Mouse (Mus musculus) natural killer cell, adult 2 months (primary cell): Measurements from ENCODE around the gene Pla2r1.
A peak's percentile ranks its signal among the peaks of the same experiment; 100 is the strongest.

Experiments
- DNase-seq, 2 experiments: peaks; one replicate each; pipeline ENCODE4 v3.0.0; 2022; ENCODE audit warnings: low spot score in 2 of 2

The Pla2r1 gene

DNA sequence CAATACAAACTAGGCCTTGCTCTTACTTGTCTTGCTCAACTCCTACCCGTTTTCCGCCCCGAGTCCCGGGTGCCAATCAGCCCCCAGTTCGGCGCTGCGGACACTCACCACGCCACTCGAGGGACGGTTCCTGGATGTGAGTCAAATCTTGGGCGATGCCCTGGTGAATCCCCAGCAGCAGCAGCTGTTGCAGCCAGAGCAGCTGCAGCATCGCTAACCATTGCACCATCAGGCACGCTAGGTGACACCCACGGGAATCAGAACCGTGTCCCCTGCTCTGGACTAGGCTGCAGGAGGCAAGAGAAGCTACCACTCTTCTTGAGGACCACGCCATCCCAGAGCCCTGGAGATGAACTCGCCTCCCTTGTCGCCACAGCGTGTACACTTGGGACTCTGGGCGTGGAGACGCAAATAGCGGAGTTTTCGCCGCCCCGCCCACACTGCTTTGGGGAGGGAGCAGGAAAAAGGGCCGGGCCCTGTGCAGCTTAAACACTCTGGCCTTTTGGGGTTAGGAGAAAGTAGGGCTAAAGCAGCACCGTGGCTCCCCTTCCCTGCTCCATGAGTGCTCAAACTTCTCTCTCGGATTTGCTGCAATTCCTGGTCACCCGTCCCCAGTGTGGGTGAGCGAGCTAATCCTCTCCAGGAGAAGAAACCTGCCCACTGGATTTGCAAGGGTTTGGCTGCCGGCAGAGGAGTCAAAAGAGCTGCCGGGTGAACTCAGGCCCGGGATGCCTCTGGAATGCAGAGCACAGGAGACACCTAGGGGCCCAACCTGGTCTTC is at the start of gene Pla2r1:
TSS of gene Pla2r1 (minus strand) at position 407 of the 781 bp plus-strand sequence.
- DNase-seq = no peak

DNA sequence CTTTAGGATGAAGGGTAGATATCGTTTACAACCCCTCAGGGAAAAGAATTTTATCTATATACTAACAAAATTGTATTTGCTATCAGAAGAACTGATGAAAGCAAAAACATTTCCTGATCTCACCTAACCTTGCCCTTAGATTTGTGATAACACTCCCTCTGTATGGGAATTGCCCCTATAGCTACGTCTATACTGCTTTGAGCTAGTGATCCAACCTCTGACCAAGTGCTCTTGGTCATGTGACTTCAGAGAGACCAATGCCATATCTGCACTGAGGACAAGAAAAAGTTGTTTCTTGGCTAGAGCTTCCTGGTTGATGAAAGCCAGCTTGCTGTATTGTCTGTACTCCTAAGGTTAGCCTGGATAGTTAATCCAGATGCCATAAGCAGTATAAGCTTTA is 48.2 kb upstream of the Pla2r1 start:
- DNase-seq = no peak

DNA sequence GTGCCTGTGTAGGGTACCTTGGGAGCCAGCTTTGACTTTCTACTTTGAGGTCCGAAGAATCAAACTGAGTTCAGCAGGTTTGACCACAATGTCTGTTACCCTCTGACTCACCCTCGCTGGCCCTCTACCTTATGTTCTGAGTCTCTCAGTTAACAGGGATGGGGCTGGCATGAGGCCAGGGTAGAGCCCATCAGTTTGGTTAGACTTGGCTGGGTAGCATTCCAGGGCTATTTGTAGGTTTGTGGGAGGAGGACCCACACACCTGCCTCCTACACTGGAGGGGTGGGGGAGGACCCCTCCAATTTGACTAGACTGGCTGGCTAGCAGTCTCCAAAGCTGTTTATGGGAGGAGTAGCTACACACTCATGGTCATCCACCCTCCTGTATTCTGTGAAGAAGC is 47.8 kb upstream of the Pla2r1 start:
- DNase-seq = no peak

DNA sequence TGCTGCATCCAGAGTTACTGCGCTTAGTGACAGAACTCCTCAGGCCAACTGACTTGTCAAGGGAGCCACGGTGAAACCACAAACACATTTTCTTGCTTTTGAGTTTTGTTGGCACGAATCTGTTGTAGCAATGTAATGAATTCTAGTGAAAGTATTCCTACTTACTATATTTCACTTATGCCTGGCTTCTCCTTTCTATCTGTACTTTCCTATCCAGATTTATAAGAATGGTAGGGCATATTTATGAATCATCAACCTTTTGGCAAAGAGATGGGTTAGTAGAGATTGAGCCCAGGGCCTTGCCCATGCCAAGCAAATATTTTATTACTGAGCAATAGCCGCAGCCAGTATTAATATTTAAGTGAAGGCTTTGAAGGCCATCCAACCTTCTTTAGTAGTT is 30.3 kb upstream of the Pla2r1 start:
- DNase-seq = no peak

DNA sequence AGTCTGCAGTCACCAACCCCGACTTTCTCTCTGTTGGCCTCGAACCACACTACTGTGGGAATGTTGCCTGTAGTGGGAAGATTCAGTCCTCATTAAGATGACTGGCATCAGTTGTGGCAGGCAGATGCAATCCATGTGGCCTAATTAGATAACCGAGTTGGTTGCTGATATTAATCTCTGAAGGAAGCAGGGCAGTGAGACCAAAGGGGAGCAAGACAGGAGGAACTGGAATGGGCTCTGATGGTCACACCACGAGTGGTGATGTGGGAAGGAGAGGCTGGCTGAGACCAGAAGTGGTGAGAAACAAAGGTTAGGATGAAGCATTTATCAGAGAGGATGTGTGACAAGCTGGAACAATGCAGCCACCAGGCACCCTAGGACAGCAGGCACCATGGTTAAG is 1.5 kb upstream of the Pla2r1 start:
- no peak for DNase-seq

DNA sequence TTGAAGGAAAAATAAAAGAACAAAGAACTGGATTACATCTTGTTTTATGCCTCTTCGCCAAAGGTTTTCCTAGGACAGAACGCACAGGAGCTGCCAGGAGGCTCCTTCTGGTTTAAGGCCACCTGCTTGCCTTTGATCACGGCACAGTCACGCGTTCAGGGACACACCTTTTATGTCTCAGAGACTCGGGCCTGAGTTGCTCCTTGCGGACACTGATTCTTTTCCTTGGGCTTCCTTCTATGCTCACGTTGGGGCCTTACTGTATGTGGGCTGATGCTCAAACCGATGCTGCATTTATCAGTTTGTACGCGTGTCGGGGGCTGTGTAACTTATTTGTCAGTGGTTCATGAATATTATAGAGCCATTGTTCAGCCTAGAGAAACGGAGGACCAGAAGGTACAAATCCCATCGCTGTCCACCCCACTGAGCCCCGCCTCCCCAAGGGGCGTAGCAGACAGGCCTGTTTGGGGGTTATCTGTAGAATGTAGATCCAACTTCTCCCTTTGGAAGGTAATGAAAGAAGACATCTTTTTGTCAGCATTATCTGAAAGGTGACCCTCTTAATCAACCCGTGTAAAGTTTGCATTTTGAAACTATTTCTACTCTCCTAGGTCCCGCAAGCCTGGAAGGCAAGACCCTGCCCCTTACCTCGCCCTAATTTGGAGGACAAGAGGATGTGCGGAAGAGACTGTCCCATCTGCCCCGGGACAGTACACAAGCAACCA is 769 bp downstream of the Pla2r1 start:
- DNase-seq = no peak

DNA sequence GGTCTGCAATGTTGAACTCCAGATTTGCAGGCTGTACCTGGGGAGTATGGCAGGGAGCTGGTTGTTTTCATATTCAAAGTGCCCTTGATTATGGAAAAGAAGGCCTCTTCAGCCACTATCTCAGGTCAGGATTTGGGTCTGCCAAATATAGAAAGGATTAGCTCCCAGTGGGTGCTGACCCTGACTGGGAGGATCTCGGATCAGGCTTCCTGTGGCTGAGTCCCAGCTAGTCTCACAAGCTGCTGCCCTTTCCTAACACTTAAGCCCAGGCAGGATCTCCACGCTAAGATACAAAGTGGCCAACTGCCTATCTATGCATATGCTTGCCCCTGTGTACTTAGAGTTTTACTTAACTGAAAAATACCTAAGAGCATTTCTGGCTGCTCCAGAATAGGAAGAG is 1.4 kb downstream of the Pla2r1 start:
- no peak for DNase-seq

DNA sequence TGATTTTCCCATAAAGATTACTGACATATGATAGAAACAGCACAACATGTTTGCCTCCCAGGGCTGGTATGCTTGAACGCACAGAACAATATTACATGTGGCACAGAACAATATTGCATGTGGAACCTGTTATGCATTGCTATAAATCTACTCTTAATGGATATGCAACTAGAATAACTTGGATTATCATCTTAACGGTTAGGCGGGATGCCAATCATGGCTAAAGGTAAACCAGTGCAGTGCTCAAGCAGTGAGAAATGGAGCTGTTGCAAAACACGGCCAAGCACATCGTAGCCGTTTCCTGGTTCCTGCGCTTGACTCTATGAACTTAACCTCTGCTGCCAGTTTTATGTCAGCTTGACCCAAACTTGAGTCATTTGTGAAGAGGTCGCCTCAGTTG is 2.6 kb downstream of the Pla2r1 start:
- DNase-seq = no peak

DNA sequence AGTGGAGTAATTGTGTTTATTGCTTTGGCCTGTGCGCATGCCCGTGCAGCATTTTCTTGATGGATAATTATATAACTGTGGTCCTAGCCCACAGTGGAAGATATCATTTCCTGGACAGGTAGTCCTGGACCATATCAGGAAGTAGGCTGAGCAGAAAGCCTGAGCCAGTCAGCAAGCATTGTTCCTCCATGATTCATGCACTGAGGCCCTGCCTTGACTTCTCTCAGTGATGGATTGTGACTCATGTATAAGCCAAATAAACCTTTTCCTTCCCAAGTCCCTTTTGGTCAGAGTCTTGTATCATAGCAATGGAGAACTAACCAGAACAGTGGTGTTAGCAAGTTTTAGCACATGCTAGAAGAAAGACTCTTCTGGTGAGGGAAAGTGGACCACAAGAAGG is 3.3 kb downstream of the Pla2r1 start:
- no peak for DNase-seq

DNA sequence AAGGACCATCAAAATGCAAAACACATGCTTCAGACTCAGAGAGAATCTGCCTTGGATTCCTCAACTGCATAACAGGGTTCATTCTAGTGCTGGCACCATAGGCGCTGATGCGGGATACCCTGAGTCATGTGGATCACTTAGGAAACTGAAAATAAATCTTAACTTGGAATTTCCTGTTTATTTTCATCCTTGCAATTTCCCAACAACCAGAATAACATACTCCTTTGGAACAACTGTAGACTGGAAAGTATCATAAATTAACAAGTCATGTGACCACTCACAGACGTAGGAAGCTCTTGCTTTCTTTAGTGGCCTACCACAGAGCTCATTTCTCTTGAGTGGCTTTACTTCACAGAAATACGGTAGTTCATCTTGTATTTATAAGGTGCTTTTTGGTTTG is 7.0 kb downstream of the Pla2r1 start:
- no peak for DNase-seq

DNA sequence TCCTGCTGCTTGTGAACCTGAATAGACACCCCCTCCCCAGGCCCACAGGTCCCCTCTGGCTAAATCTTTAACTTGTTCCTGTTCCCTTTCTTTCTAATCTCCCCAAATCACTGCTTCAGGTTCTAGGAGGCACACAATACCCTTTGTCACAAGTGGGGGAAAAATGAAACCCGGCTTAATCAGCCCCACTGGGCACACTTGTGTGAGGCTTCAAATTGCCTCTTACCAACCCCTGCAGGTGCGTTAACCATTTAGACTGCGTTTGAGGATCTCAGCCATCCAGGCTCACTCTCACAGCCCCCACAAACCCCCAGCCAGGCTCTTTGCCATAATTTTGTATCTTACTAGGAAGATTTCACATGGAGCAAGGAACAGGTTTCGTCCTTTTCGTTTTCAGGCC is 9.1 kb downstream of the Pla2r1 start:
- no peak for DNase-seq

DNA sequence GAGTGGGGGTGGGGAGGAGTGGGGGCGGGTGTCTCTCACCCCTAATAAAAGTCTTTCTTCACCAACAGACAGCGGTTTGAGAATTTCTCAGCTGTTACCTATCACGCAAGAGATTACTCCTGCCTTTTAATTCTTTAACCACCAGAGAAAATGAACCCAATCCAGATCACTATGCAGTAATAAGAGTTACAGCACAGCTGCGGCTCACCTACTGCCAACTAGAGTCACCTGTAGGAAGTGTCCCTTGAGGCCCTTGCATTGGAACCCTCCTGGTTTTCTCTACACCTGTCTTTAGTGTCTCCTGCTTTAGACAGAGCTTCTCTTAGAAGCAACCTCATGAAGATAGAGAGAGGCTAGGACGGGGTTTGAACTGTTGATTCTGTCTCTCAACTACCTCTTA is 11.4 kb downstream of the Pla2r1 start:
- DNase-seq = no peak

DNA sequence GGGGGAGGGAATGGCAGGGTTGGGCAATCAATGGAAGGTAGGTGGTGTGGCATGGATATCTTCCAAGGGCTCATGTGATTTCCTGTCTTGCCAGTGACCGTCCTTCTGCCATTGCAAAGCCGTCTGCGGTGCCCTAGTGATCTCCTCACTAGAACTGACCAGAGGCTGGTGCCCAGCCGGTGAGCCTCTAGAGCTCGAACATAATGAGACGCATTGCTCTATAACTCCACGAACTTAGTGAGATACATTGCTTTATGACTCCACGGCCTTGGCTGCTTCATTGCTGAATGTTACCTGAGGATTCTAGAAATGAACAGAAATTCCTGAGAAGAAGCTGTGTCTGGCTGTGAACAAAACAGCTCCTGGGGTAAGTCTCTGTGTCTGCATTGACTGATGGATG is 12.8 kb downstream of the Pla2r1 start:
- DNase-seq = no peak

DNA sequence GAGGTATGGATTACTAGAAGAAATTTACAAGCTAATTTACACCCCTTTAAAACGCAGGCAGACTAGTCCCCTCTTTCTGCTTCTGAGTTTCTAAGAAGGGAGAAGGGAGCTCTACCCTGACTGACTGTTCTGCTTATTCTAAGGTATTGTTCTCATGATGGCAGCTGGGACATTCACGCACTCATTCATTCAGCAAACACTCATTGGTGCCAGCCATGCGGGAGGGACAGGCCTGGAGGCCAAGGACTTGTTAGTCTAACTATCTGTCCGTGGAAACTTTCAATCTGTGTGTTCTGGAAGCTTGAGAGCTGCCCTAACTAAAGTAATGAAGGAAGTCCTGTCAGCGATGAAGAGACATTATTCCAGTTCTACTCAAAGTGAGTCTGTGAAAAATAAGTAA is 14.4 kb downstream of the Pla2r1 start:
- DNase-seq = no peak

DNA sequence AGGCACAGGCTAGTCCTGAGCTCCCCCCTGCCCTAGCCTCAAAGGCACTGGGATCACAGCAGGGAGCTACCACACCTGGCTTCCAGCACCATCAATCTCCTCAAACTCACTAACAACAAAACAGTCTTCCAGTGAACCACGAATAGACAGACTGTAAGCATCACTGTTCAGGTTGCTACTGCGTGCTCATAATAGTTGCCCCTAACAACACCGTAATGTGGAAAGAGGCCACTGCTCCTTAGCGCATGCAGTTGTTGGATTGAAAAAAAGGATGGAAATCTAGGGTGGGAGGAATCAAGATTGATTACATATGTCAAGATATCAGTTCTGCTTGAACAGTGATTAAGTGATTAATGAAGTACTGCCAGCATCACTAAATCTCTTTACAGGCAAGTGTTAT is 14.8 kb downstream of the Pla2r1 start:
- no peak for DNase-seq

DNA sequence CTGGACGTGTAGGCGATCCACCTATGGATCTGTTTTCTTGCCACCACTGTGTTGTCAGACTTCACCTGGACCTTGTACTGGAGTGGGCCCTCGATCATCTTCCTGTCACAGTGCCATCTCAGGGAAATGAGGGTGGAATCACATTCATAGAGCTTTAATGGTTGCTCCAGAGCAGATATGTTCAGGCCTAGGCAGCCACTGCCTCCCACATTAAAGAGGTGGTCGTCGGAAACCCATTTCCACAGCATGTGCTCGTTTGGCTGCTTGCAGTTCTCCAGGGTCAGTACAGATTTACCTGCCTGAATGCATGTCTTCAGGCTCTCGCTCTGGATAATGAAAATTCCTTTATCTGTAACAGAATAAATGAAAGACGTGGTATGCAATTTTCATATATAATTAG is 18.4 kb downstream of the Pla2r1 start:
- no peak for DNase-seq

DNA sequence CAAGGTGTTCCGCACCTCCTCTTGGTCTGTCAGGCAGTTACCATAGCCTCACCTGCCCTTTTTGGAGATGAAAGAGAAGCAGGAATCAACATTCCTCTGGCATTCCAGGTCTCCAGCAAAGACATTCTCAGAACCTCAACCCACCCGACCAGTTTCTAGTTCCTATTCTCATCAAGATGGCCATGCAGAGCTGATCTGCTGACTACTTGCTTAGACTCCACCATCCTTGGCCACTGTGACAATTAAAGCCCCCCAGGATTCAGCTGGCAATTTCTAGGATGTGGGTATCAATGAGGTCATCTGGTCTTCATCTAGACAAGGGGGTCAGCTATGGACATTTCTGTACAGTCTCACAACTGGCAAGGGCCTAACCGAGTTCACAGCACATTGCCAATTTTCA is 20.1 kb downstream of the Pla2r1 start:
- no peak for DNase-seq

DNA sequence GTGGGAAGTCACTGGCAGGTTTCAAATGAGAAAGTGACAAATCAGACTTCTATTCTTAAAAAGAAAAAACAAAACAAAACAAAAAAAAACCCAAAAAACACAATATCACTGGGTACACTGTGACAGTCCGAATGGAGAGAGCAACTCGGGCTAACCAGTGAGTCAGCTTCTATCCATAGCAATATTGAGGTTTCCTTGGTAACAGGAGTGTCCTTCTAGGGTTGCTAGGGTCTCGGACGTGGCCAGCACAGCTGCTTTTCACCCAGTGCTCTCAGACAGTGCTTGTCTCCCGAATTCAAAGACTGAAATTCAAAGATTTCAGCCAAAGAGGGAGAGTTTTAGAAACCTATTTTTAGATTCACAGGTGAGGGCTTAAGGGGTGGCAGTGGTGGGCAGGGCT is 20.6 kb downstream of the Pla2r1 start:
- no peak for DNase-seq

DNA sequence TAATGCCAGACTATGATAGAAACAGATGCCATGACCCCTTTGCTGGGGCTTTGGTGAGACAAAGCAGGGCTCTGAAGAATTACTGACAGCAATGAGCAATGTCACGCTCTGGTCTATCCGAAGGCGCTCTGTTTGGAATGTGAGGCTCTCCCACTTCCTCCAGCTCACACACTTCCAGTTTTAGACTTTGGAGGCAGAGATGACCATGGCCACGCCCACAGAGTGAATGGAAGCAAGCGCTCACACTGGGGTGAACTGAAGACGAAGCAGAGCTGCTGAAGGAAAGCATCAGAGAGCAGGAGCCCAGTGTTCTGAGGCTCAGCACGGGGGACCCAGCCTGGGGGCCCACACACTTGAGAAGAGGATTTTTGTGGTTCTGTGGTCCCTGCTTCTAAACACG is 37.3 kb downstream of the Pla2r1 start:
- DNase-seq = no peak

DNA sequence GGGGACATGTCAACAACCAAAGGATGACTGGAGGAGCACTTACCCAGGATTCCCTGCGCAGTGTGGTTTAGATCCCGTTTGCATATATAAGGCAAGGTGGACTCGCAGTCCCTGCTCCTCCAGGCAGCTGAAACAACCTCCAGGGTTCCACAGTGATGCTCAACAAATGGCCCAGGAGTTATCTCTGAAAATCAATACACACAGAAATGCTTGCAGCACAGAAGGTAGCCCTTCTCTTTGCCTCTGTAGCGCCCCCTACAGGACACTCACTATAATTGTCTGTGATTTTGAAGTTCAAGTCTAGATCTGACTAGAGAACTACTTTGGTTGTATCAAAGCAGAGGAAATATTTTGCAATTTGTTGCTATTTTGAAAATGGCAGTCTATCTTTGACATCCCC is 38.2 kb downstream of the Pla2r1 start:
- DNase-seq = peak in 1 of 2 experiments; percentile 1

DNA sequence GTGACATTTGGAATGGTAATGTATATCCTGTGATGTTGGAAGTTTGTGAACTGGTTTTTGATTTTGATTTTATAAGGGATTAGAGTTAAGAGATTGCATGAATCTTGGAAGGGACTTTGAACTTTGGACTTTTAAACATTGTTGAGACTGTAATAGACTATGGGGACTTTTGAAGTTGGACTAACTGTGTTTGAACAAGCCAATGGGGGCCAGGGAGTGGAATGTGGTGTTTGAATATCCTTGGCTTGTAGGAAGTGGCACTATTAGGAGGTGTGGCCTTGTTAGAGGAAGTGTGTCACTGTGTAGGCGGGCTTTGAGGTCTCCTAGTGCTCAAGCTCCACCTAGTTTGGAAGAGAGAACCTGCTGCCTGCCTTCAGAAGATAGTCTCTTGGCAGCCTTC is 42.4 kb downstream of the Pla2r1 start:
- no peak for DNase-seq

DNA sequence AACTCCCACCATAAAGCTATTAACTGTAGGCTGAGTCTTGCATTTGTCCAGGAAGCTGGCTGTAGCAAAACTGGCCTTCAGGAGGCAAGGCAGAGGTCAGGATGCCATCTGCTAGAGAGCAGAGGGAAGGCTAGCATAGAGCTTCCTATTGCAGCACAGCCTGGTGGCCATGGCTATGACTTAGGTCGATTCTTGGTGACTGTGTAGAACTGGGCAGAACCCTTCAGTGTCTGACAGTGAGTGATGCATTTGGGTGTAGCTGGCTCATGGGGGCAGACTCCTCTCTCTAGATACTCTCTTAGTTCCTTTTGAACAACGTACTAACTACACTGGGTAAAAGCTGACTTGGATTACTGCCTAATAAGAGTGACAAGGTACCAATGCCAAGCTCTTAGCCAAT is 48.0 kb downstream of the Pla2r1 start:
- DNase-seq = no peak

DNA sequence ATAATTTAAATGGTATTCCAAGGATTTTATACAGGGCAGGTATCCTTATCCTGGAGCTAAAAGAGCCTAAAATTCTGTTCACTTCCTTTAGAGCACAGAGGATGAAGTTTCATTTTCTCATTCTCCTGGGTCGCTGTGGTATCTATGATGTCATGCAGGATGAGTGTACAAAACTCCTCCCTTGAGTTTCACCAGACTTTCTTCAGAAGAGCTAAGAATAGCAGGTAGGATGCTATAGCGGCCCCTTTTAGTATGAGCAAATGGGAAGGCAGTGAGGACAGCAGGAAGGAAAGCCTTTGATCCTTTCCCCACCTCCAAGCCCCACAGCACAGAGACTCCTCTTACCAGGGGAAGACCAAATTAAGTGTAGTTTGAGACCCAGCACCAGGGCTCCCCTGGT is 48.4 kb downstream of the Pla2r1 start:
- DNase-seq = no peak

DNA sequence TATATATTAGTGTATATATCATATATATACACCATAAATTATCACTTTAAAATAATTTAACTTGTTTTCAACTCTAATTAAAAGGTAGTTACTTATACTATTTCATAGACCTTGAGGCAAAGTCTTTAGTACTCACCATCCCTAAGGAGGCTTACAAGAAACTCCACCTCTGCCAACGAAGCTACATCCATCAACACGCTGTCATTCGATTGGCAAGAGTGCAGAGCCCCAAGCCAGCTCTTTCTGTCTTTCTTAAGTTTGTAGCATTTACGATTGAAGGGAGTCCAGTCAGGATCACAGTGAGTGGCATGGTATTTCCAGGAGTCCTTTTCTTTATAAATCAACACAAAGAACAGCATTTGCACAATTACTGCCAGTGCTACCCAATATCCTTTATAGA is 49.1 kb downstream of the Pla2r1 start:
- no peak for DNase-seq
